Mouse (Mus musculus): ENCODE measurements at regions not wholly inside any gene's neighbourhood (a gene's known extent, or its start where the extent isn't known, plus 50 kb on each side); places are given as distances from the start of the nearest gene placed in this dataset.

DNA sequence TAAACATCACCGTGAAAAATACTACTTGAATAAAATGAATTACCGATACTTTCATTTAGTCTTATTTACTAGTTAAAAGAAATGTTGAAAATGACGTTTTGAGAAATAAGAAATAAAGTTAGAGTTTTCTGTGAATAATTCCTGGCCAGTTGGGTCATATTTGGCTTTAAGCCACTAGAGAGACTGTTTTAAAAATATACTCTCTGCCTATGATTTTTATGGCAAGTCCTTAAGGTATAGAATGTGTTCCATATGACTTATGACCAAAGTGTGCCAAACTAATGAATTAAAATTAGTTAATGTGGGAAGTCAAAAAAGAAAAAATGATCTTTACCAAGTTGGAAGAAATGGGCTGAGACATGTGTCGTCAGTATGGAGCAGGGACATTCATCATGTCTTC is 354.2 kb upstream of the Col3a1 start:
- DNase-seq, result no peak

GRCm38 (mm10) chr1:44987171-44987570 is 324.2 kb upstream of the Col3a1 start:
- no peak for DNase-seq

DNA sequence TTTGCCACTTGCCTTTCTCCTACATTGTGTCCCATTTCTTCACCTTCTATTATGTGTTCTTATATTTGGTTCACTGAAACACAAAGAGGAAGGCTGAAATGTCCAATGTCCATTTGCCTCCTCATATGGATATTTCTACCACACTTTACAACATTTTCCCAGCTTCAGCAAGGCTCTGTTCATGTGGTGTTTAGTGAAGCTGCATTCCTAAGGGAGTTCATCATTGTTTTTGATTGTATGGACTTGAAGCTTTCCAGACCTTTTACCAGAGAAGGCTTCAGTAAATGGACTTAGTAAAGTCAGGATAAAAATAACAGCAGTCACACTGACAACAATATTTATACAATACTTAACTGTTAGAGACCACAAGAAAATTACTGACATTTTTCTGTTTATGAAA is 290.8 kb upstream of the Col3a1 start:
- no peak for DNase-seq

GRCm38 (mm10) chr1:45021234-45021633 is 290.1 kb upstream of the Col3a1 start:
- no peak for DNase-seq

DNA sequence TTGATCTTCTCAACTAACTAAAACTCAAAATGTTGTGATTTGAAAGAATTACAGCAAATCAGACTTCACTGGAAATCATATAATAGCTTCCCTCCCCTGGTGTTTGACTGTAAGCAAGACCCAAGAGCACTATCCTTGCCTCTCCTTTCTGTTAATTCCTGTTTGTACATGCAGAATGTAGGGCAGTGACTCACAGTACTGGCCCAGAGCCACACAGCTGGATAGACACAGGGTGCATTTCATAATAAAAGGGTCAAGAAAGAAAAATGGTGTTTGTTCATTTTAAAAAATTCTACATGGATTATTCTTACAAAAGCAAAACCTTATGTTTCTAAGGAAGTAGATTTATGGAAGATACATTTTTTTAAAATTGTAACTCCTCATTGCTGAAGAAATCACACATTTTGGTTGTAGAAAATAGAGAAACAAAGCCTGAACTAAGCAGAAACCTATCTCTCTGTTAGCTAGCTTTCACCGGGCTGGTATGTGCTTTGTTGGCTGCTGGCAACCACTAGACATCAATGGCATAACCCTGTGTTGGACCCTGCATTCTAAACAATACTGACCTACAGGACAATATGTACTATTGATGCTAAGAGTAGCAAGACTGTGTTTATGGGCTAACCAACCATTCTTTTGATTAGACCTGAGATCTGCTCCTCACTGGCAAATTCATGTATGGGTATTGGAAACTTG is 289.0 kb upstream of the Col3a1 start:
- peak; percentile 65 to 66 for DNase-seq

GRCm38 (mm10) chr1:45023336-45023735 is 288.0 kb upstream of the Col3a1 start:
- no peak for DNase-seq

- no peak for DNase-seq
Observed at GRCm38 (mm10) chr1:45031436-45032027, 279.8 kb upstream of the Col3a1 start.

DNA sequence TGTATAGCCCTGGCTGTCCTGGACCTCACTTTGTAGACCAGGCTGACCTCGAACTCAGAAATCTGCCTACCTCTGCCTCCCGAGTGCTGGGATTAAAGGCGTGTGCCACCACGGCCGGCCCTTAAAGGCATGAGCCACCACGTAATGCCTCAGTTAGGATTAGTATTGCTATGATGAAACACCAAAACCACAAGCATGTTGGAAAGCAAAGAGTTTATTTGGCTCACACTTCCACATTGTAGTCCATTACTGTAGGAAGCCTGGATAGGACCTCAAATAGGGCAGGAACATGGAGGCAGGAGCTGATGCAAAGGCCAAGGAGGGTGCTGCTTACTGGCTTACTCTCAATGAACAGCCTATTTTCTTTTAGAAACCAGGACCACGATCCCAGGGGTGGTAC is 278.0 kb upstream of the Col3a1 start:
- no peak for DNase-seq

DNA sequence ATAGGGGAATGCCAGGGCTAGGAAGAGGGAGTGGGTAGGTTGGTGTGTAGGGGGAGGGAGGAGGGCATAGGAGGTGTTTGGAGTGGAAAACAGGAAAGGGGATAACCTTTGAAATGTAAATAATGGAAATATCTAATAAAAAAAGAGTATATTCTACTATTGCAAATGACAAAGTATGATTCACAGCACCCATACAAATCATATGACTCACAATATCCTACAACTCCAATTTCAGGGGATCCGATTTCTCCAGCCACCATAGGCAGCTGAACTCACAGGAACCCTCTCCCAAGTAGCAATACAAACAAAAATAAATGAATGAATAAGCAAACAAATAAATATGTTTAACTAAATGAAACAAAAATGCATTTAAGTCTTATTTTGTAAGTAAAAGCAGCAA is 270.0 kb upstream of the Col3a1 start:
- no peak for DNase-seq

DNA sequence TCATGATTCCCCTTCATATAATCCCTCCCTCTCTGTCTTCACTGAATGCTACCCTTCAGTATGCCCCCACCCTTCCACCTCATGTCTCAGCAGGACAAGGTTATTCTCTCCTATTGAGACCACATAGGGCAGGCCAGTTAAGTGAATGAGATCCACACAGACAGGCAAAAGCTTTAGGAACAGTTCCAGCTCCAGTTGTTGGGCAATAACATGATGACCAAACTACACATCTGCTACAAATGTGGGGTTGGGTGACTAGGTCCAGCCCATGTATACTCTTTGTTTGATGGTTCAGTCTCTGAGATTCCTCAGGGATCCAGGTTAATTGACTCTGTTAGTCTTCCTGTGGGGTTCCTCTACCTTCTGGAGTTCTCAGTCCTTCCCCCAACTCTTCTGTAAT is 269.5 kb upstream of the Col3a1 start:
- no peak for DNase-seq

DNA sequence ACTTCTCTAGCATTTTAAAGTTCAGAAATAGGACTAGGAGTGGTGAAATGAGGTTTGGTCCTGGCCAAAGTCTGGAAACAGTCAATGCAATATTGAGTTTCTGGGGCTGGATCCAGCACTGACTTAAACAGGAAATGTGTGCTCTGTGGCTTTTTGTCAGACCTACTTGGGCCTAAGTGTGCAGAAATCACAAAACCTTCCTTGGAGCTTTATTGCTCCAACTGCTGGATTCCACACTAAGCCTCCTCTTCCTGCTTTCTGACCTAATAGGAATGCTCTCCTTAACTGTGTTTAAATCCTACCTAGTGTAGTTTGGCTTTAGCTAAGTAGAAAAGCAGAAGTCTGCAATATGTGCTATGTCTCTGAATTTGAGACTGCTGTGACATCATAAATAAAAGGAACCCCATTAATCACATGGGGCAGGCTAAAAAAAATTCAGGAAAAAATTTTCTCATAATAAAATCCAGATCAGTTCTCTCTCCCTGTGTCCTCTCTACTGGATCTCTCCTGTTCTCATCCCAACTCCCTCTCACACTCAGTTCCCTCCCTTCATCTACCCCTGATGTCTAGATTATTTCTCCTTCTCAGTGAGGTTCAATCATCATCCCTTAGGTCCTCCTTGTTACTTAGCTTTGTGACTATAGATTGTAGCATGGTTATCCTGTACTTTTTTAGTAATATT is 268.0 kb upstream of the Col3a1 start:
- no peak for DNase-seq

- no peak for DNase-seq
Observed at GRCm38 (mm10) chr1:45090841-45091535, 220.3 kb upstream of the Col3a1 start.

DNA sequence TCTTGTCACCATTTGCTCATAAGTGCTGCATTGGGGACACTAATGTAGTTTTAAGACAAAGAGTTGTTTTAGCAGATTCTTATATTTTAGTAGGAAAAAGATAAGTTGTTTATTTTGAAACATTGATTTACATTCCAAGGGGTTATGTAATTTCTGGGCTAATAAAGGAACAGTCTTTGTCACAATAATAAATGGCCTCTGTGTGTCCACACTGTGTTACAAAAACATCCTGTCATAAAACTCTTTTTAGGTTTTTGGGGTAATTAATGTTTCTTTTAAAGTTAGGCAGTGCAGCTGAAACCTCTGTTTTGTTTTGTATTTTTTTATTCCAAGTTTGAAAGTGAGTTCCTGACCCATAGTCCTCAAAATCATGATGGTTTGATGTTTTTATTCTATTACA is 210.4 kb upstream of the Col3a1 start:
- DNase-seq, result no peak

DNA sequence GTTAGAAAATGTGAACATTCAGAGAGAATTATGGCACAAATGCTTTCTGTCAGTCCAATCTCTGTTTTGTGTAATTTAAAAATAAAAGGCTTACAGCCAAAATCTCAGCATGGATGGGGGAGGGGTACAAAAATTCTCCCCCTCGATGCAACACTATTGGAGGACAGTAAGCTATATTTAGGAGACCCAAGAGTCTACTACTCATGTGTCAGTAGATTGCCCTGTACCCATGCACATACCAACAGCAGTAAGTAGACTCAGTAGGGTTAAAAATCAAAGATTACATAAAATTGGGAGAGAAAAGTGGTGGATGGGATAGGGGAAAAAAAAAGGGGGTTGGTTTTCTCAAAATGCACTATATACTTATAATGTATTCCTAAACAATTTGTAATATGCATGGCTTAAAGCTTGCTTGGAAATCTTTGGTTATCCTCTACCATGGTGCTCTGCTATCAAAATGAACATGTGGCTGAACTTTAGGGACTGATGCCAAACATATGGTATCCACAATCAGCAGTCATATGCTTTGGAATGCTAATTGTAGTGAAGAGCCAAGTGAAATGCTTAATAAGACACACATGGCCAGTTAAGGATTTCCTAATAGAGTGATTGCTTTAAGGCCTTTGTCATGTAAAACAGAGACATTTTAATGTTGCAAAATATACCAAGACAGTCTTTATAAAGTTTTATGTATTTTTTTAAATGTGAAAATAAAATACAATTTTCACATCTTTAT is 194.8 kb upstream of the Col3a1 start:
- DNase-seq, result no peak

GRCm38 (mm10) chr1:45135152-45135714 is 176.1 kb upstream of the Col3a1 start:
- no peak for DNase-seq

GRCm38 (mm10) chr1:45147019-45147418 is 164.3 kb upstream of the Col3a1 start:
- DNase-seq, result no peak

GRCm38 (mm10) chr1:45181632-45182031 is 129.7 kb upstream of the Col3a1 start:
- DNase-seq, result no peak

DNA sequence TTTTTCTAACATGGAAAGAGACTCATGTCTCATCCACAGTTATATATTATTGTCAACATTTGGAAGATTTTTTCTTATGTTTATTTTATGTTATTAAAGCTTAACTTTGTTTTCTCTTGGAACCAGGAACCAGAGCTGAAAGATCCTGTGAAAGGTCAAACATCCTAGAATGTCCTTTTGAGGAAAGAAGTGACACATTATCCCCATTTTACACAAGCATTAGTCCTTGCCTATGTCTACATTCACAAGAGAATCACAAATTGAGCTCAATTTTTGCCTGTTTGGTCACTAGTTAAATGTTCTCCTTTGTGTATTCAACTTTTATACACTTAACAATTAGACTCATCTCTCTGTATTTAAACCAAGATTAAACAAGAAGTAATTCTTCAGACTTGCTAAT is 126.0 kb upstream of the Col3a1 start:
- no peak for DNase-seq

GRCm38 (mm10) chr1:45207926-45208325 is 103.4 kb upstream of the Col3a1 start:
- no peak for DNase-seq

- no peak for DNase-seq
Observed at GRCm38 (mm10) chr1:45216272-45216671, 95.1 kb upstream of the Col3a1 start.

All from kidney, postnatal 25 days (tissue).